Mouse (Mus musculus) olfactory bulb, adult 2 months (tissue): Measurements from ENCODE around the gene Plekha6.

Experiments
- CTCF ChIP-seq: fragments of 200-500 bp; IDR thresholded peaks from 2 replicates; pipeline ENCODE4 v1.5.1; 2012; ENCODE audit warnings: low read depth, mild to moderate bottlenecking, low read length, moderate library complexity; ENCODE audit not compliant: insufficient read depth
- POLR2A ChIP-seq: fragments of 200-500 bp; IDR thresholded peaks from 2 replicates; pipeline ENCODE4 v1.6.1; 2012; ENCODE audit warnings: mild to moderate bottlenecking, low read depth, low read length, moderate library complexity; ENCODE audit not compliant: insufficient read depth

DNA sequence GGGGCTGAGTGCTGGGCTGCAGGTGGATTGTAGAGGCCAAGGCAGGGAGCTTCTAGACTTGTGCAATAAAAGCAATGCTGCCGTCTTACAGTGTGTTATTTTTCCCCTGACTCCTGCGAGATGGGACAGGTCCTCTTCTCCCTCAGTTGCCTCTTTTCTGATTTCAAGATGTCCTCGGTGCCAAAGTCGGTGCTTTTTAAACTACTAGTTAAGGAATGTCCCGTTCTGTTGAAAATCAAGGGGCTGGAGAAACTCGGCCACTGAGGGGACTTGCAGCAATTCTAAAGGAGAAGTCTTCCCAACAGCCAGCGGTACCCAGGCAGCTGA lies 165.6 kb downstream of the Plekha6 start:
- TF ChIP-seq CTCF = no peak
- no peak for TF ChIP-seq POLR2A
